Mouse (Mus musculus): ENCODE data around the gene Kcnab1. TPM values are rescaled to one million over a fixed set of nuclear protein-coding genes. Genes with fewer than 3 reads are reported as not detected.

Gene Kcnab1
- polyA plus RNA-seq, 1 experiment from 2014 or later = 10.3 TPM

DNA sequence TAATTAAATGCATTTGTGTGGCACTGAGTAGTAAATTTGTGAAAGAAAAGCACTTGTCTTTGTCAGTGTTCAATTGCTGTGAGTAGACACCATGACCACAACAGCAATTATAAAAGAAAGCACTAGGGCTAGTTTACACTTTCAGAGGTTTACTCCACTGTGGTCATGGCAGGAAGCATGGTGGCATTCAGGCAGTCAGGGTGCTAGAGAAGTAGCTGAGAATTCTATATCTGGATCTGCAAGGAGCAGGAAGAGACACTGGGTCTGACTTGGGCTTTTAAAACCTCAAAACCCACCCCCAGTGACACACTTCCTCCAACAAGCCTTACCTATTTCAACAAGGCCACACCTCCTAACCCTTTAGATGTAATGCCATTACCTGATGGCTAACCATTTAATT is 307.4 kb downstream of the Kcnab1 start:
- Histone ChIP-seq H3K9me3 (ENCODE audit: control insufficient read depth, low read length) (no peaks in the 10 kb centered on the region), H3K27me3 (ENCODE audit: control insufficient read depth, insufficient read depth, low read length) (no peaks in the 10 kb centered on the region), H3K4me3 (ENCODE audit: low read depth, low read length) (no peak overlapping the region), H3K9ac (ENCODE audit: low read length) (no peak overlapping the region), H3K27ac (ENCODE audit: low read depth, low read length) (no peak overlapping the region), H3K36me3 (ENCODE audit: control insufficient read depth, insufficient read depth, low read length) (no peaks in the 10 kb centered on the region), H3K4me2 (no peak overlapping the region), H3K4me1 (ENCODE audit: control insufficient read depth, insufficient read depth, low read length) (no peaks in the 10 kb centered on the region)
- ATAC-seq (ENCODE audit: low FRiP score) = no peak
- DNase-seq (ENCODE audit: low spot score, missing footprints) = no peak

DNA sequence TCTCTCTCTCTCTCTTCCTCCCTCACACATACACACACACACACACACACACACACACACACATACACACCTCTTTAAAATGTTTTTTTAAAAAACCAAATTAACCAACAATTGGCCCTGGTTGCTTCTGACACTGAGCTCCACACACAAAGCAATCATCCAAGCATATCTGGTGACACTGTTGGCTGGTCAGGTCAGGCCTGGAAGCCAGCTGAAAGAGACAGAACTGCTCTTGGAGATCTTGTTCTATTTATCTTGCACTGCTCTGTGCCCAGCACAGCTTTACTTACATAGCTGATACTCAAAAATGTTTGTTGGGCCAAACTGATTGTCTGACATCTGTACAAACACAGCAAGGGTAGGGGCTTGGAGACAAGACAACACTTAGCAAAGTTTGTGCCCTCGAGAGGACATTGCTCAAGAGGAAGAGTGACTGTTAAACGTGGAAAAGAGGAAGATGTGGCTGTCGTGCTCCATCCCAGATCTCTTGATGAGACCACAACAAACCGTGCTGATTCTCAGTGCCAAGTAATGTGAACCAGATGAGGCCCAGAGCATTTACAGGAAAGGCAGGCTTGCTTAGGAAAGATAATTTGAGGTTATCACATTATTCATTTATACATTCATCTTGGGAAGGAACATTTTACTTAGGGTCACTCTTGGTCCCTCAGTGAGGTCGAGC is 308.9 kb downstream of the Kcnab1 start:
- no peaks in the 10 kb centered on the region for H3K4me1 ChIP-seq (ENCODE audit: control insufficient read depth, insufficient read depth, low read length)
- H3K9me3 ChIP-seq (ENCODE audit: control insufficient read depth, low read length) = no peaks in the 10 kb centered on the region
- no peak overlapping the region for H3K4me2 ChIP-seq
- H3K27ac ChIP-seq (ENCODE audit: low read depth, low read length) = no peak overlapping the region
- no peaks in the 10 kb centered on the region for H3K36me3 ChIP-seq (ENCODE audit: control insufficient read depth, insufficient read depth, low read length)
- no peaks in the 10 kb centered on the region for H3K27me3 ChIP-seq (ENCODE audit: control insufficient read depth, insufficient read depth, low read length)
- WGBS = 75% methylated on average over 5 of the region's 5 CpGs
- H3K9ac ChIP-seq (ENCODE audit: low read length) = no peak overlapping the region
- DNase-seq (ENCODE audit: low spot score, missing footprints) = no peak
- no peak overlapping the region for H3K4me3 ChIP-seq (ENCODE audit: low read depth, low read length)
- no peak for ATAC-seq (ENCODE audit: low FRiP score)

DNA sequence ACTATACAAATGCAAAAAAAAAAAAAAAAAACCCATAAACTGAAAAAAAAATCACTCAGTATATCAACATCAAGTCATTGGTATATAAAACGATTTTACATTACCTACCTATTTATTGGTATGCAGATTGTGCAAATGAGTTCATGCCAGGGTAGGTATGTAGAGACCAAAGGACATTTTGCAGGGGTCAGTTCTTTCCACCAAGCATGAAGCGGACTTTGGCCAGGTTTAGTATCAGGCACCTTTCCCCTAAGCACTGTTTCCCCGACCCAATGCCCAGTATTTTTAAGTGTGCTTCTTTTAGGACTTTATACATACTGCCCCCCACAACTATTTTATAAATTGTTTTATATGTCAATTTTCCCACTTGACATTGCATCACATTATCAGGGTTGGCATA is 310.5 kb downstream of the Kcnab1 start:
- H3K4me3 ChIP-seq (ENCODE audit: low read depth, low read length) = no peak overlapping the region
- no peaks in the 10 kb centered on the region for H3K36me3 ChIP-seq (ENCODE audit: control insufficient read depth, insufficient read depth, low read length)
- no peak overlapping the region for H3K27ac ChIP-seq (ENCODE audit: low read depth, low read length)
- H3K9me3 ChIP-seq (ENCODE audit: control insufficient read depth, low read length) = no peaks in the 10 kb centered on the region
- WGBS = 91% methylated on average over 3 of the region's 3 CpGs
- DNase-seq (ENCODE audit: low spot score, missing footprints) (no peak), ATAC-seq (ENCODE audit: low FRiP score) (no peak)
- no peaks in the 10 kb centered on the region for H3K4me1 ChIP-seq (ENCODE audit: control insufficient read depth, insufficient read depth, low read length)
- H3K4me2 ChIP-seq = no peak overlapping the region
- H3K9ac ChIP-seq (ENCODE audit: low read length) = no peak overlapping the region
- H3K27me3 ChIP-seq (ENCODE audit: control insufficient read depth, insufficient read depth, low read length) = no peaks in the 10 kb centered on the region

Data from midbrain, embryonic 11.5 days (tissue).